Mouse (Mus musculus) heart, postnatal 0 days (tissue): ENCODE measurements around the gene Dgka.

Source experiments
- CTCF ChIP-seq: IDR thresholded peaks from 2 replicates; pipeline ENCODE4 v1.5.1; 2016; ENCODE audit warnings: antibody characterized with exemption, control low read depth, low read depth
- EP300 ChIP-seq: IDR thresholded peaks from 2 replicates; pipeline ENCODE4 v1.6.1; 2016; ENCODE audit warnings: antibody characterized with exemption, low read depth

- TF ChIP-seq CTCF = no peak
- TF ChIP-seq EP300 = no peak
Measured at GRCm38 (mm10) chr10:128737435-128737834, 7.2 kb downstream of the Dgka start.
